Mouse (Mus musculus): ENCODE measurements around the gene BC030499. TPM values are rescaled to one million over a fixed set of nuclear protein-coding genes. Genes with fewer than 3 reads are reported as not detected.

Gene BC030499
- polyA plus RNA-seq, 1 experiment from 2014 or later, result 0.87 TPM

Other genes with a start within 250 kb of the BC030499 start
- 39.4 and 41.8 TPM in 2 replicates for gene Eral1, start 210.5 kb upstream of the BC030499 start, polyA plus RNA-seq (2014; fragmentation: Nextera tagmentation; extraction: Ambion mirVana)
- gene Fam222b, start 196.2 kb upstream of the BC030499 start, polyA plus RNA-seq (2014; fragmentation: Nextera tagmentation; extraction: Ambion mirVana), result 31.3 and 34.4 TPM in 2 replicates
- 77.7 and 79.6 TPM in 2 replicates for gene Traf4, start 125.3 kb upstream of the BC030499 start, polyA plus RNA-seq (2014; fragmentation: Nextera tagmentation; extraction: Ambion mirVana)
- gene Nek8, start 114.2 kb upstream of the BC030499 start, polyA plus RNA-seq (2014; fragmentation: Nextera tagmentation; extraction: Ambion mirVana), result 7.6 and 9.6 TPM in 2 replicates
- 7.1 and 9.9 TPM in 2 replicates for gene Tlcd1, start 114.1 kb upstream of the BC030499 start, polyA plus RNA-seq (2014; fragmentation: Nextera tagmentation; extraction: Ambion mirVana)
- gene Rpl23a, start 107.3 kb upstream of the BC030499 start, polyA plus RNA-seq (2014; fragmentation: Nextera tagmentation; extraction: Ambion mirVana), result 1,094 and 1,161 TPM in 2 replicates
- 54.7 and 58.8 TPM in 2 replicates for gene Rab34, start 102.4 kb upstream of the BC030499 start, polyA plus RNA-seq (2014; fragmentation: Nextera tagmentation; extraction: Ambion mirVana)
- gene Proca1, start 97.4 kb upstream of the BC030499 start, polyA plus RNA-seq (2014; fragmentation: Nextera tagmentation; extraction: Ambion mirVana), result 1.4 and 1.6 TPM in 2 replicates
- gene Sdf2, start 45.1 kb upstream of the BC030499 start, polyA plus RNA-seq (2014; fragmentation: Nextera tagmentation; extraction: Ambion mirVana), result 41.0 and 52.3 TPM in 2 replicates
- gene Supt6, start 44.9 kb upstream of the BC030499 start, polyA plus RNA-seq (2014; fragmentation: Nextera tagmentation; extraction: Ambion mirVana), result 33.7 and 34.0 TPM in 2 replicates
- gene 2610507B11Rik, start 29.1 kb upstream of the BC030499 start, polyA plus RNA-seq (2014; fragmentation: Nextera tagmentation; extraction: Ambion mirVana), result 75.1 and 84.6 TPM in 2 replicates
- 75.5 and 76.1 TPM in 2 replicates for gene Spag5, start 10.7 kb downstream of the BC030499 start, polyA plus RNA-seq (2014; fragmentation: Nextera tagmentation; extraction: Ambion mirVana)
- gene Aldoc, start 32.1 kb downstream of the BC030499 start, polyA plus RNA-seq (2014; fragmentation: Nextera tagmentation; extraction: Ambion mirVana), result 3.3 and 7.4 TPM in 2 replicates
- gene Pigs, start 37.6 kb downstream of the BC030499 start, polyA plus RNA-seq (2014; fragmentation: Nextera tagmentation; extraction: Ambion mirVana), result 69.6 and 70.3 TPM in 2 replicates
- gene Unc119, start 52.6 kb downstream of the BC030499 start, polyA plus RNA-seq (2014; fragmentation: Nextera tagmentation; extraction: Ambion mirVana), result 73.2 and 77.4 TPM in 2 replicates
- not detected in 2 replicates for gene Foxn1, start 95.7 kb downstream of the BC030499 start, polyA plus RNA-seq (2014; fragmentation: Nextera tagmentation; extraction: Ambion mirVana)
- gene Slc13a2, start 131.4 kb downstream of the BC030499 start, polyA plus RNA-seq (2014; fragmentation: Nextera tagmentation; extraction: Ambion mirVana), result not detected in 2 replicates
- 18.4 TPM in 2 replicates for gene Slc46a1, start 174.9 kb downstream of the BC030499 start, polyA plus RNA-seq (2014; fragmentation: Nextera tagmentation; extraction: Ambion mirVana)
- 18.4 and 24.9 TPM in 2 replicates for gene Sarm1, start 206.9 kb downstream of the BC030499 start, polyA plus RNA-seq (2014; fragmentation: Nextera tagmentation; extraction: Ambion mirVana)
- gene Vtn, start 208.2 kb downstream of the BC030499 start, polyA plus RNA-seq (2014; fragmentation: Nextera tagmentation; extraction: Ambion mirVana), result 36.3 and 38.6 TPM in 2 replicates
- gene Sebox, start 212.6 kb downstream of the BC030499 start, polyA plus RNA-seq (2014; fragmentation: Nextera tagmentation; extraction: Ambion mirVana), result not detected in 2 replicates
- 77.1 and 77.2 TPM in 2 replicates for gene Tmem199, start 221.3 kb downstream of the BC030499 start, polyA plus RNA-seq (2014; fragmentation: Nextera tagmentation; extraction: Ambion mirVana)
- gene Poldip2, start 221.4 kb downstream of the BC030499 start, polyA plus RNA-seq (2014; fragmentation: Nextera tagmentation; extraction: Ambion mirVana), result 144 and 155 TPM in 2 replicates
- gene Tnfaip1, start 245.5 kb downstream of the BC030499 start, polyA plus RNA-seq (2014; fragmentation: Nextera tagmentation; extraction: Ambion mirVana), result 85.8 and 90.1 TPM in 2 replicates
- 87.3 and 92.3 TPM in 2 replicates for gene Ift20, start 245.5 kb downstream of the BC030499 start, polyA plus RNA-seq (2014; fragmentation: Nextera tagmentation; extraction: Ambion mirVana)

Measured in forebrain, embryonic 11.5 days (tissue).